Mouse (Mus musculus): ENCODE data around the gene Mdp1. TPM values are rescaled to one million over a fixed set of nuclear protein-coding genes. Genes with fewer than 3 reads are reported as not detected.

Mdp1 gene
- total RNA-seq (2023) = 10 to 100 TPM; 47.2 to 57.2 TPM

GRCm38 (mm10) chr14:55659960-55660573, at the start of gene Mdp1:
TSS of gene Mdp1 (minus strand) at chr14:55660508.

GRCm38 (mm10) chr14:55681160-55682117, 21.1 kb upstream of the Mdp1 start, which contains the start of gene Tinf2:
TSS of gene Tinf2 (minus strand) at chr14:55681820.

GRCm38 (mm10) chr14:55671833-55672740, 11.8 kb upstream of the Mdp1 start, which contains the start of the genes Gmpr2 and Nedd8:
TSS of gene Gmpr2 (plus strand) at chr14:55671941.
TSS of gene Nedd8 (minus strand) at chr14:55672124.

GRCm38 (mm10) chr14:55649884-55650283, 10.4 kb downstream of the Mdp1 start, which contains the start of gene Tssk4:
TSS of gene Tssk4 (plus strand) at chr14:55650184.

GRCm38 (mm10) chr14:55643060-55643907, 17.0 kb downstream of the Mdp1 start, which contains the start of gene Tm9sf1:
TSS of gene Tm9sf1 (minus strand) at chr14:55643806.

GRCm38 (mm10) chr14:55637795-55638194, 22.5 kb downstream of the Mdp1 start, which contains the start of gene Gm49378:
TSS of gene Gm49378 (minus strand) at chr14:55637895.

GRCm38 (mm10) chr14:55635523-55636007, 24.7 kb downstream of the Mdp1 start, which contains the start of gene Ipo4:
TSS of gene Ipo4 (minus strand) at chr14:55635957.

GRCm38 (mm10) chr14:55617822-55618221, 42.5 kb downstream of the Mdp1 start, which contains the start of gene Rec8:
TSS of gene Rec8 (plus strand) at chr14:55618037.

Other genes starting within 250 kb of the Mdp1 start
- gene Dhrs4, start 181.8 kb downstream of the Mdp1 start, total RNA-seq (2023) = 10 to 100 TPM; 22.3 to 32.4 TPM
- gene Carmil3, start 169.9 kb downstream of the Mdp1 start, total RNA-seq (2023) = 1 to 10 TPM; 4.1 to 5.0 TPM
- not detected for gene Cpne6, start 150.1 kb downstream of the Mdp1 start, total RNA-seq (2023)
- not detected for gene Nrl, start 135.5 kb downstream of the Mdp1 start, total RNA-seq (2023)
- gene Pck2, start 120.2 kb downstream of the Mdp1 start, total RNA-seq (2023) = 10 to 100 TPM; 64.0 to 67.0 TPM
- 10 to 100 TPM; 86.0 to 92.9 TPM for gene Dcaf11, start 100.5 kb downstream of the Mdp1 start, total RNA-seq (2023)
- gene A730061H03Rik, start 100.1 kb downstream of the Mdp1 start, total RNA-seq (2023) = 10 to 100 TPM in 1 of 2 experiments, 1 to 10 TPM in 1; 8.3 to 10.5 TPM
- gene Fitm1, start 84.9 kb downstream of the Mdp1 start, total RNA-seq (2023) = not detected
- 100 to 1,000 TPM; 235 to 258 TPM for gene Psme1, start 82.4 kb downstream of the Mdp1 start, total RNA-seq (2023)
- gene Emc9, start 75.2 kb downstream of the Mdp1 start, total RNA-seq (2023) = 1 to 10 TPM; 5.3 to 5.5 TPM
- gene Psme2, start 69.4 kb downstream of the Mdp1 start, total RNA-seq (2023) = 100 to 1,000 TPM; 310 to 354 TPM
- gene Rnf31, start 68.8 kb downstream of the Mdp1 start, total RNA-seq (2023) = 100 to 1,000 TPM; 122 to 132 TPM
- 100 to 1,000 TPM in 1 of 2 experiments, 10 to 100 TPM in 1; 96.0 to 123 TPM for gene Irf9, start 56.9 kb downstream of the Mdp1 start, total RNA-seq (2023)
- gene Rec8, start 42.5 kb downstream of the Mdp1 start, total RNA-seq (2023) = 1 to 10 TPM in 1 of 2 experiments, under 1 TPM in 1; 0.92 to 1.3 TPM
- 10 to 100 TPM; 60.2 to 61.5 TPM for gene Ipo4, start 24.6 kb downstream of the Mdp1 start, total RNA-seq (2023)
- 1 to 10 TPM; 1.7 to 3.5 TPM for gene Gm49378, start 22.6 kb downstream of the Mdp1 start, total RNA-seq (2023)
- 10 to 100 TPM; 46.3 to 48.5 TPM for gene Tm9sf1, start 16.7 kb downstream of the Mdp1 start, total RNA-seq (2023)
- 1 to 10 TPM; 2.9 to 4.8 TPM for gene Tssk4, start 10.3 kb downstream of the Mdp1 start, total RNA-seq (2023)
- 10 to 100 TPM; 28.5 to 30.2 TPM for gene Gmpr2, start 11.4 kb upstream of the Mdp1 start, total RNA-seq (2023)
- gene Nedd8, start 11.6 kb upstream of the Mdp1 start, total RNA-seq (2023) = 100 to 1,000 TPM; 171 to 189 TPM
- 100 to 1,000 TPM; 130 to 157 TPM for gene Tinf2, start 21.3 kb upstream of the Mdp1 start, total RNA-seq (2023)
- gene Tgm1, start 53.4 kb upstream of the Mdp1 start, total RNA-seq (2023) = 1 to 10 TPM; 1.8 to 2.0 TPM
- 10 to 100 TPM; 81.0 to 97.5 TPM for gene Rabggta, start 61.8 kb upstream of the Mdp1 start, total RNA-seq (2023)
- gene Dhrs1, start 85.2 kb upstream of the Mdp1 start, total RNA-seq (2023) = 10 to 100 TPM; 25.6 to 29.9 TPM
- gene Nop9, start 85.2 kb upstream of the Mdp1 start, total RNA-seq (2023) = 10 to 100 TPM; 32.3 to 39.4 TPM
- gene Cideb, start 98.0 kb upstream of the Mdp1 start, total RNA-seq (2023) = not detected
- under 1 TPM; 0.52 to 0.53 TPM for gene Ltb4r2, start 100.9 kb upstream of the Mdp1 start, total RNA-seq (2023)
- gene Ltb4r1, start 105.5 kb upstream of the Mdp1 start, total RNA-seq (2023) = not detected
- gene Adcy4, start 123.6 kb upstream of the Mdp1 start, total RNA-seq (2023) = under 1 TPM in 1 of 2 experiments, not detected in 1; 0.44 TPM
- gene Ripk3, start 128.4 kb upstream of the Mdp1 start, total RNA-seq (2023) = 10 to 100 TPM; 57.2 to 75.3 TPM
- not detected for gene Nfatc4, start 162.6 kb upstream of the Mdp1 start, total RNA-seq (2023)
- not detected for gene Nynrin, start 193.5 kb upstream of the Mdp1 start, total RNA-seq (2023)
- gene Cbln3, start 223.9 kb upstream of the Mdp1 start, total RNA-seq (2023) = under 1 TPM in 1 of 2 experiments, not detected in 1; 0.32 TPM
- 100 to 1,000 TPM; 111 to 115 TPM for gene Khnyn, start 224.4 kb upstream of the Mdp1 start, total RNA-seq (2023)
- gene Sdr39u1, start 239.8 kb upstream of the Mdp1 start, total RNA-seq (2023) = 10 to 100 TPM; 24.9 to 30.8 TPM

Data from B cell, adult 67 days (primary cell).